In genomic region chr6:124451995-124452394, GRCm38 (mm10) we compare ENCODE assay signal across 15 mouse cellular contexts. TPM values are rescaled to one million over a fixed set of nuclear protein-coding genes. Genes with fewer than 3 reads are reported as not detected.
DNase-seq lines count a peak whose midpoint lies in the region; ATAC-seq and TF ChIP-seq lines count a peak whose summit lies in the region.
"Had no signal": no experiment of that assay in that cellular context is flagged by ENCODE, and none has a peak within 500 bp of the region (broad histone marks: within the 10 kb centered on the region; RNA-seq: fewer than 3 reads in every experiment).

No protein-coding gene starts in this region.

- no peak overlapping the region for H3K4me3 ChIP-seq in kidney, embryonic 16.5 days (ENCODE audit: low read length)
- no peak overlapping the region for H3K4me3 ChIP-seq in liver, embryonic 14.5 days (ENCODE audit: insufficient read depth in 1 of 2, low read depth in 2 of 2, low read length in 2 of 2)
- H3K4me3 ChIP-seq in stomach, postnatal 0 days (ENCODE audit: low read depth, low read length): no peak overlapping the region
- no peak overlapping the region for H3K4me3 ChIP-seq in heart, embryonic 11.5 days (ENCODE audit: low read depth, low read length)
- H3K4me3 ChIP-seq: midbrain, embryonic 15.5 days had no signal

- no peak overlapping the region for H3K4me2 ChIP-seq in kidney, embryonic 16.5 days (replicated peaks; ENCODE audit: low read depth, low read length)
- H3K4me2 ChIP-seq in liver, embryonic 14.5 days (ENCODE audit: low read depth): peak overlapping the region; percentile 36
- no peak overlapping the region for H3K4me2 ChIP-seq in stomach, postnatal 0 days (replicated peaks; ENCODE audit: low read depth)
- no peak overlapping the region for H3K4me2 ChIP-seq in heart, embryonic 11.5 days
- H3K4me2 ChIP-seq: midbrain, embryonic 15.5 days had no signal

- H3K36me3 ChIP-seq in kidney, embryonic 16.5 days (ENCODE audit: insufficient read depth, low read length): no peaks in the 10 kb centered on the region
- H3K36me3 ChIP-seq in liver, embryonic 14.5 days (replicated peaks; ENCODE audit: control insufficient read depth, insufficient read depth, low read depth): no peaks in the 10 kb centered on the region
- H3K36me3 ChIP-seq in stomach, postnatal 0 days (ENCODE audit: control insufficient read depth, insufficient read depth, low read length): no peaks in the 10 kb centered on the region
- H3K36me3 ChIP-seq in heart, embryonic 11.5 days (ENCODE audit: control insufficient read depth, insufficient read depth, low read length): no peaks in the 10 kb centered on the region

- H3K27me3 ChIP-seq in kidney, embryonic 16.5 days (ENCODE audit: insufficient read depth, low read length): no peaks in the 10 kb centered on the region
- no peaks in the 10 kb centered on the region for H3K27me3 ChIP-seq in liver, embryonic 14.5 days (ENCODE audit: control insufficient read depth, insufficient read depth, low read length)
- H3K27me3 ChIP-seq in stomach, postnatal 0 days (ENCODE audit: control insufficient read depth, insufficient read depth, low read length): no peaks in the 10 kb centered on the region
- peaks cover 9% of the 10 kb centered on the region for H3K27me3 ChIP-seq in heart, embryonic 11.5 days (ENCODE audit: control insufficient read depth, insufficient read depth, low read length)
- H3K27me3 ChIP-seq: midbrain, embryonic 15.5 days; Patski had no signal

- no peak overlapping the region for H3K9ac ChIP-seq in kidney, embryonic 16.5 days (replicated peaks; ENCODE audit: low read length)
- no peak overlapping the region for H3K9ac ChIP-seq in liver, embryonic 14.5 days (replicated peaks)
- no peak overlapping the region for H3K9ac ChIP-seq in stomach, postnatal 0 days (ENCODE audit: low read length)
- H3K9ac ChIP-seq in heart, embryonic 11.5 days (ENCODE audit: low read depth, low read length): no peak overlapping the region
- H3K9ac ChIP-seq: midbrain, embryonic 15.5 days had no signal

- no peak for TF ChIP-seq CTCF in liver, embryonic 14.5 days (IDR thresholded peaks at IDR 0.05; ENCODE audit: low read depth)
- no peak for TF ChIP-seq CTCF in stomach, postnatal 0 days (IDR thresholded peaks at IDR 0.05; ENCODE audit: low read depth)

- 0 out of 2 replicates have a peak, but pooled peaks have one; percentile 25 for ATAC-seq in kidney, embryonic 16.5 days (ENCODE audit: low FRiP score, low TSS enrichment)
- peak; percentile 68 for ATAC-seq in erythroid progenitor cell, adult 5-6 weeks (replicated peaks; ENCODE audit: low FRiP score, poor library complexity, severe bottlenecking)
- peak; percentile 72 for ATAC-seq in liver, embryonic 14.5 days (ENCODE audit: insufficient read depth)
- ATAC-seq in stomach, postnatal 0 days (ENCODE audit: low FRiP score, low TSS enrichment): 0 out of 2 replicates have a peak, but pooled peaks have one; percentile 35
- no peak for ATAC-seq in heart, embryonic 11.5 days (replicated peaks; ENCODE audit: insufficient number of reproducible peaks, low FRiP score, low TSS enrichment)
- ATAC-seq: midbrain, embryonic 15.5 days; Patski had no signal

- 74% methylated on average over 3 of the region's 3 CpGs for WGBS in kidney, embryonic 16.5 days
- whole genome bisulfite sequencing in liver, embryonic 14.5 days (ENCODE audit: insufficient replicate concordance): 39% methylated on average over 3 of the region's 3 CpGs
- 52% methylated on average over 3 of the region's 3 CpGs for WGBS in stomach, postnatal 0 days
- 52% methylated on average over 3 of the region's 3 CpGs for WGBS in heart, embryonic 11.5 days (ENCODE audit: insufficient replicate concordance)

- no peak for TF ChIP-seq EP300 in liver, embryonic 14.5 days (IDR thresholded peaks at IDR 0.05; ENCODE audit: low read depth)
- no peak for TF ChIP-seq EP300 in stomach, postnatal 0 days (optimal IDR thresholded peaks at IDR 0.05)

- no peaks in the 10 kb centered on the region for H3K4me1 ChIP-seq in kidney, embryonic 16.5 days (ENCODE audit: insufficient read depth, low read length)
- H3K4me1 ChIP-seq in liver, embryonic 14.5 days (replicated peaks; ENCODE audit: control insufficient read depth in 2 of 2, insufficient read depth in 2 of 2, low read length in 1 of 2): peaks cover 10 to 13% of the 10 kb centered on the region in 2 experiments
- no peaks in the 10 kb centered on the region for H3K4me1 ChIP-seq in stomach, postnatal 0 days (replicated peaks; ENCODE audit: control insufficient read depth, insufficient read depth)
- H3K4me1 ChIP-seq in heart, embryonic 11.5 days (ENCODE audit: control insufficient read depth, insufficient read depth, low read length): no peaks in the 10 kb centered on the region
- H3K4me1 ChIP-seq: midbrain, embryonic 15.5 days had no signal

- DNase-seq in kidney, adult 8-10 months: no peak
- peak in 1 of 3 experiments; percentile 14 for DNase-seq in liver, embryonic 14.5 days (ENCODE audit: low read depth in 3 of 3, low spot score in 3 of 3)
- peak; percentile 24 for DNase-seq in stomach, postnatal 0 days (ENCODE audit: low spot score)
- no peak for DNase-seq in natural killer cell, adult 2 months (ENCODE audit: low spot score in 2 of 2)
- DNase-seq in thymus, postnatal 36 days: no peak
- DNase-seq: cerebellum, adult 9-11 months; embryo, embryonic 11 days; right cerebral cortex, postnatal 25 days had no signal

- no peaks in the 10 kb centered on the region for H3K9me3 ChIP-seq in kidney, embryonic 16.5 days (ENCODE audit: low read length)
- no peaks in the 10 kb centered on the region for H3K9me3 ChIP-seq in liver, embryonic 14.5 days (ENCODE audit: control insufficient read depth, low read length)
- no peaks in the 10 kb centered on the region for H3K9me3 ChIP-seq in stomach, postnatal 0 days (ENCODE audit: control insufficient read depth, low read length)
- no peaks in the 10 kb centered on the region for H3K9me3 ChIP-seq in heart, embryonic 11.5 days (replicated peaks; ENCODE audit: control insufficient read depth, low read length)
- H3K9me3 ChIP-seq: midbrain, embryonic 15.5 days had no signal

- no peak overlapping the region for H3K27ac ChIP-seq in kidney, embryonic 16.5 days (ENCODE audit: low read length)
- H3K27ac ChIP-seq in liver, embryonic 14.5 days: no peak overlapping the region
- H3K27ac ChIP-seq in stomach, postnatal 0 days (replicated peaks): no peak overlapping the region
- H3K27ac ChIP-seq in heart, embryonic 11.5 days (ENCODE audit: low read depth, low read length): no peak overlapping the region
- H3K27ac ChIP-seq: kidney, postnatal 0 days; macrophage; midbrain, embryonic 15.5 days had no signal

RNA-seq across cellular contexts. Expression of gene Clstn3, which starts 12.6 kb away (rescaled TPM):
- 5.8 and 6.6 TPM in 2 replicates for polyA plus RNA-seq in kidney, embryonic 16.5 days (2015; fragmentation: Nextera tagmentation; extraction: Ambion mirVana)
- total RNA-seq in erythroid progenitor cell, adult 5-6 weeks (2015; ENCODE audit: low replicate concordance): 6.1 TPM in 1 of 2 replicates, not detected in the other
- total RNA-seq in erythroid progenitor cell, adult 5-6 weeks (2017; ENCODE audit: low replicate concordance): 0.68 and 1.0 TPM in 2 replicates
- polyA plus RNA-seq in liver, embryonic 14.5 days (2012; rRNA removed): 2.5 and 3.0 TPM in 2 replicates
- 1.7 and 2.4 TPM in 2 replicates for polyA plus RNA-seq in liver, embryonic 14.5 days (2014; fragmentation: Nextera tagmentation; extraction: Ambion mirVana)
- 1.2 and 1.5 TPM in 2 replicates for polyA plus RNA-seq in stomach, postnatal 0 days (2015; fragmentation: Nextera tagmentation; extraction: Ambion mirVana)
- polyA plus RNA-seq in heart, embryonic 11.5 days (2014; fragmentation: Nextera tagmentation; extraction: Ambion mirVana): 1.6 and 1.8 TPM in 2 replicates

RNA-seq across cellular contexts. Expression of gene Pex5, which starts 37.1 kb away (rescaled TPM):
- polyA plus RNA-seq in kidney, embryonic 16.5 days (2015; fragmentation: Nextera tagmentation; extraction: Ambion mirVana): 50.1 and 56.1 TPM in 2 replicates
- total RNA-seq in erythroid progenitor cell, adult 5-6 weeks (2015; ENCODE audit: low replicate concordance): 0.84 and 5.0 TPM in 2 replicates
- 3.7 and 6.3 TPM in 2 replicates for total RNA-seq in erythroid progenitor cell, adult 5-6 weeks (2017; ENCODE audit: low replicate concordance)
- 9.1 and 12.5 TPM in 2 replicates for polyA plus RNA-seq in liver, embryonic 14.5 days (2012; rRNA removed)
- 14.2 and 16.7 TPM in 2 replicates for polyA plus RNA-seq in liver, embryonic 14.5 days (2014; fragmentation: Nextera tagmentation; extraction: Ambion mirVana)
- 18.6 and 19.9 TPM in 2 replicates for polyA plus RNA-seq in stomach, postnatal 0 days (2015; fragmentation: Nextera tagmentation; extraction: Ambion mirVana)
- polyA plus RNA-seq in heart, embryonic 11.5 days (2014; fragmentation: Nextera tagmentation; extraction: Ambion mirVana): 17.8 and 22.1 TPM in 2 replicates

RNA-seq across cellular contexts. Expression of gene C1rl, which starts 40.9 kb away (rescaled TPM):
- 1.8 and 2.2 TPM in 2 replicates for polyA plus RNA-seq in kidney, embryonic 16.5 days (2015; fragmentation: Nextera tagmentation; extraction: Ambion mirVana)
- 1.8 and 4.2 TPM in 2 replicates for total RNA-seq in erythroid progenitor cell, adult 5-6 weeks (2015; ENCODE audit: low replicate concordance)
- total RNA-seq in erythroid progenitor cell, adult 5-6 weeks (2017; ENCODE audit: low replicate concordance): 0.39 and 0.91 TPM in 2 replicates
- 3.8 and 3.9 TPM in 2 replicates for polyA plus RNA-seq in liver, embryonic 14.5 days (2012; rRNA removed)
- polyA plus RNA-seq in liver, embryonic 14.5 days (2014; fragmentation: Nextera tagmentation; extraction: Ambion mirVana): 7.3 and 7.6 TPM in 2 replicates
- polyA plus RNA-seq in stomach, postnatal 0 days (2015; fragmentation: Nextera tagmentation; extraction: Ambion mirVana): 1.4 and 1.6 TPM in 2 replicates
- polyA plus RNA-seq in heart, embryonic 11.5 days (2014; fragmentation: Nextera tagmentation; extraction: Ambion mirVana): 0.16 and 0.35 TPM in 2 replicates
